Comparison of ENCODE assay signal across 9 mouse cellular contexts in genomic region chr6:72678631-72679030, GRCm38 (mm10).
A peak's percentile ranks its signal among the peaks of the same experiment; 100 is the strongest.
DNase-seq lines count a peak whose midpoint lies in the region; ATAC-seq lines count a peak whose summit lies in the region.
"Had no signal": no experiment of that assay in that cellular context is flagged by ENCODE, and none has a peak within 500 bp of the region (broad histone marks: within the 10 kb centered on the region; RNA-seq: fewer than 3 reads in every experiment).

No protein-coding gene starts in this region.

- no peak overlapping the region for H3K9ac ChIP-seq in hindbrain, embryonic 14.5 days
- peak overlapping the region; percentile 14; the same call in 1 of the 2 replicates for H3K9ac ChIP-seq in kidney, embryonic 14.5 days (ENCODE audit: low read depth, low read length)

- H3K27ac ChIP-seq in hindbrain, embryonic 10.5 days, result peak overlapping the region; percentile 84
- no peak overlapping the region for H3K27ac ChIP-seq in hindbrain, embryonic 14.5 days
- peak overlapping the region; percentile 89 for H3K27ac ChIP-seq in embryonic facial prominence, embryonic 10.5 days (replicated peaks)
- peak overlapping the region; percentile 95 for H3K27ac ChIP-seq in kidney, embryonic 14.5 days (ENCODE audit: low read depth, low read length)

- DNase-seq in hindbrain, embryonic 10.5 days (ENCODE audit: low spot score), result no peak
- no peak for DNase-seq in hindbrain, embryonic 14.5 days (ENCODE audit: low spot score)
- peak; percentile 50 for DNase-seq in embryonic facial prominence, embryonic 10.5 days (ENCODE audit: low spot score)
- peak; percentile 67 to 76 for DNase-seq in lung, postnatal 4 days
- DNase-seq in thymus, adult 18-20 months, result no peak
- no peak for DNase-seq in layer of hippocampus, adult 8-10 months (ENCODE audit: low spot score in 2 of 2)
- DNase-seq: right cerebral cortex, postnatal 4 days had no signal

- H3K4me1 ChIP-seq in hindbrain, embryonic 10.5 days (replicated peaks), result peaks cover 75% of the 10 kb centered on the region
- peaks cover 21% of the 10 kb centered on the region; the same call in 1 of the 2 replicates for H3K4me1 ChIP-seq in hindbrain, embryonic 14.5 days (replicated peaks; ENCODE audit: control insufficient read depth, insufficient read depth, low read length)
- H3K4me1 ChIP-seq in embryonic facial prominence, embryonic 10.5 days, result peaks cover 81% of the 10 kb centered on the region
- peaks cover 49% of the 10 kb centered on the region for H3K4me1 ChIP-seq in kidney, embryonic 14.5 days (ENCODE audit: control insufficient read depth, insufficient read depth, low read length)

- H3K4me2 ChIP-seq in hindbrain, embryonic 14.5 days (replicated peaks), result no peak overlapping the region
- 0 out of 2 replicates have a peak overlapping the region, but pooled peaks have one; percentile 8 for H3K4me2 ChIP-seq in kidney, embryonic 14.5 days (replicated peaks; ENCODE audit: low read depth, low read length)

- no peaks in the 10 kb centered on the region for H3K9me3 ChIP-seq in hindbrain, embryonic 10.5 days
- no peaks in the 10 kb centered on the region for H3K9me3 ChIP-seq in hindbrain, embryonic 14.5 days (ENCODE audit: control insufficient read depth, low read length)
- H3K9me3 ChIP-seq in embryonic facial prominence, embryonic 10.5 days, result no peaks in the 10 kb centered on the region
- no peaks in the 10 kb centered on the region for H3K9me3 ChIP-seq in kidney, embryonic 14.5 days (ENCODE audit: control insufficient read depth, low read length)

- 30% methylated on average over 9 of the region's 9 CpGs for WGBS in hindbrain, embryonic 10.5 days
- 32% methylated on average over 9 of the region's 9 CpGs for WGBS in hindbrain, embryonic 14.5 days
- WGBS in embryonic facial prominence, embryonic 10.5 days, result 12% methylated on average over 9 of the region's 9 CpGs
- WGBS in kidney, embryonic 14.5 days, result 9% methylated on average over 9 of the region's 9 CpGs

- H3K4me3 ChIP-seq in hindbrain, embryonic 10.5 days, result no peak overlapping the region
- H3K4me3 ChIP-seq in hindbrain, embryonic 14.5 days (replicated peaks; ENCODE audit: low read length), result no peak overlapping the region
- H3K4me3 ChIP-seq in embryonic facial prominence, embryonic 10.5 days, result peak overlapping the region; percentile 49; the same call in 1 of the 2 replicates
- no peak overlapping the region for H3K4me3 ChIP-seq in kidney, embryonic 14.5 days (ENCODE audit: low read length)

- no peak for ATAC-seq in hindbrain, embryonic 14.5 days (ENCODE audit: low FRiP score)
- ATAC-seq in kidney, embryonic 14.5 days (ENCODE audit: low FRiP score, low TSS enrichment), result peak; percentile 11; the same call in 1 of the 2 replicates
- ATAC-seq in CD4-positive, CD25-positive, alpha-beta regulatory T cell, adult 4 months, result no peak

- H3K27me3 ChIP-seq in hindbrain, embryonic 10.5 days (ENCODE audit: insufficient read depth, poor library complexity, severe bottlenecking), result peaks cover 36% of the 10 kb centered on the region
- no peaks in the 10 kb centered on the region for H3K27me3 ChIP-seq in hindbrain, embryonic 14.5 days (ENCODE audit: control insufficient read depth, insufficient read depth, low read length)
- H3K27me3 ChIP-seq in embryonic facial prominence, embryonic 10.5 days (replicated peaks; ENCODE audit: low read depth, poor library complexity, severe bottlenecking), result no peaks in the 10 kb centered on the region
- H3K27me3 ChIP-seq in kidney, embryonic 14.5 days (ENCODE audit: control insufficient read depth, insufficient read depth, low read length), result no peaks in the 10 kb centered on the region

- 0 out of 2 replicates have a peak, but pooled peaks cover 2% of the 10 kb centered on the region for H3K36me3 ChIP-seq in hindbrain, embryonic 10.5 days
- no peaks in the 10 kb centered on the region for H3K36me3 ChIP-seq in hindbrain, embryonic 14.5 days (replicated peaks; ENCODE audit: control insufficient read depth, insufficient read depth)
- H3K36me3 ChIP-seq in embryonic facial prominence, embryonic 10.5 days (replicated peaks), result no peaks in the 10 kb centered on the region
- no peaks in the 10 kb centered on the region for H3K36me3 ChIP-seq in kidney, embryonic 14.5 days (ENCODE audit: control insufficient read depth, insufficient read depth, low read length)

Comparison
In these comparisons a context has a peak if more than half of its experiments do, and no peak if none do; other contexts are left out.
1. DNase-seq: peak in embryonic facial prominence, embryonic 10.5 days (single experiment) and lung, postnatal 4 days (2 of 2); none in hindbrain, embryonic 10.5 days (single experiment), hindbrain, embryonic 14.5 days (single experiment), thymus, adult 18-20 months (0 of 2) and layer of hippocampus, adult 8-10 months (0 of 2).